Mouse (Mus musculus): ENCODE measurements at regions not wholly inside any gene's neighbourhood (a gene's known extent, or its start where the extent isn't known, plus 50 kb on each side); places are given as distances from the start of the nearest gene placed in this dataset.

DNA sequence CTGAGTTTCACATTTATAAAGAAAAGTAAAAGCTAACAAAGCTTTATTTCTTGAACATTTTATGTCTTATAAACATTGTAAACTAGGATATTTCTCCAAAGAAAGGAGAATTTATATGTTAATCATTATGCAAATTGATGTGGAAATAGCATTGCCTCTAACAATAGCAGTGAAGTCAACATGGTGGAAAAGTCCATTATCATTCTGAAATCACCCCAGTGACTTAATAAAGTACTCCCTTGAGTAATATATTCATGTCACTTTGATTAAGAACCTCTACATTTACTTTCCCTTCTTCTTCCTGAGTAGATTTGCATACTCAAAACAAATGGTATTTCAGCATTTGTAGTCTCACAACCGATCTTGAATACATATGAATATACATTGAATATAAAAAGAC lies 676.7 kb upstream of the Edil3 start:
- intact Hi-C loops (cut with DNase I): no loop called here
- no peak for DNase-seq

- DNase-seq: no peak
- intact Hi-C loops (cut with DNase I): no loop called here
These were observed 634.7 kb upstream of the Edil3 start for GRCm38 (mm10) chr13:88186579-88186978.

DNA sequence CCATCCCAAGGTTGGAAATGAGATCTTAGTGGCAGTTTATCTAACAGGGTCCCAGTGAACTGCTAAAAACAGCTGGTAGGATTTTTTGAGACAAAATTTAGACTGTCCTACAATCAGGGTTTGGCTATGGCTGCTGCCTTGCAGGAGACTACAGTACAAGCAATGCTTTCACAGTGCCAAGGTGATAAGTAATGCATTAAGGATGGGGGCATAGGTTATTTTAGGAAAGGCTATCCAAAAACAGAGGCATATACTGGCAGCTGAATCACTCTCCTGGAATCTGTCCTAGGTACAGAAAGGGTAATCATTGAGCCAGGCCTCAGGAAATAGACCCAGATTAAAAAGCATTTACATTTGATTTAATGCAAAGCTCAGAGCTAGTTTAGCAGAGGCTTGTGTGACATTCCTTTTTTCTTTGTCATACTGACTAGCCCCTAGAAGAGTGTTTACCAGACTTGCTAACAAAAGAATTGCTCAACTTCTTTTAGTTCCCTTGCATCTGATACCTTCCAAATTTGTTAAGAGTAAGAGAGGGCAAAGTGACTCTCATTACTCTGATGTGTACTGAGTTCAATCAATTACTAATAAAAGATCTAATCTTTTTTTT lies 619.5 kb upstream of the Edil3 start:
- intact Hi-C loops (cut with DNase I): no loop called here
- peak; percentile 7 to 31 for DNase-seq

- no peak for DNase-seq
- intact Hi-C loops (cut with DNase I): no loop called here
These were observed 580.8 kb upstream of the Edil3 start for GRCm38 (mm10) chr13:88240448-88240847.

Measured in heart, postnatal 10 days (tissue).